Mouse (Mus musculus): ENCODE data around the gene Hist1h2bf. TPM values are rescaled to one million over a fixed set of nuclear protein-coding genes. Genes with fewer than 3 reads are reported as not detected.

The Hist1h2bf gene
- polyA plus RNA-seq, 1 experiment from 2014 or later, result 4.1 TPM

Small RNA genes lying within 50 kb of the gene (microRNA-seq; reads per million reads assigned to microRNA genes)
- gene Gm44297 (ENCODE audit: borderline number of aligned reads) (not detected), gene Gm44359 (ENCODE audit: borderline number of aligned reads) (not detected), gene Gm44394 (ENCODE audit: borderline number of aligned reads) (not detected)

Other genes starting within 250 kb of the Hist1h2bf start
- 40.2 and 44.9 TPM in 2 replicates for gene Zfp322a, start 205.0 kb downstream of the Hist1h2bf start, polyA plus RNA-seq (2014; fragmentation: Nextera tagmentation; extraction: Ambion mirVana)
- 10.3 and 11.6 TPM in 2 replicates for gene Abt1, start 150.3 kb downstream of the Hist1h2bf start, polyA plus RNA-seq (2014; fragmentation: Nextera tagmentation; extraction: Ambion mirVana)
- gene Btn1a1, start 108.3 kb downstream of the Hist1h2bf start, polyA plus RNA-seq (2014; fragmentation: Nextera tagmentation; extraction: Ambion mirVana), result 0.18 TPM in 1 of 2 replicates, not detected in the other
- gene Btn2a2, start 85.3 kb downstream of the Hist1h2bf start, polyA plus RNA-seq (2014; fragmentation: Nextera tagmentation; extraction: Ambion mirVana), result 0.40 and 0.51 TPM in 2 replicates
- 5.1 and 5.6 TPM in 2 replicates for gene Hist1h4h, start 43.1 kb downstream of the Hist1h2bf start, polyA plus RNA-seq (2014; fragmentation: Nextera tagmentation; extraction: Ambion mirVana)
- gene Hist1h2af, start 40.3 kb downstream of the Hist1h2bf start, polyA plus RNA-seq (2014; fragmentation: Nextera tagmentation; extraction: Ambion mirVana), result 5.2 and 7.0 TPM in 2 replicates
- 3.7 and 4.1 TPM in 2 replicates for gene Hist1h3g, start 38.8 kb downstream of the Hist1h2bf start, polyA plus RNA-seq (2014; fragmentation: Nextera tagmentation; extraction: Ambion mirVana)
- 0.76 and 0.77 TPM in 2 replicates for gene Hist1h2bh, start 30.8 kb downstream of the Hist1h2bf start, polyA plus RNA-seq (2014; fragmentation: Nextera tagmentation; extraction: Ambion mirVana)
- gene Hist1h3f, start 30.1 kb downstream of the Hist1h2bf start, polyA plus RNA-seq (2014; fragmentation: Nextera tagmentation; extraction: Ambion mirVana), result 0.71 and 1.0 TPM in 2 replicates
- gene Hist1h4f, start 22.5 kb downstream of the Hist1h2bf start, polyA plus RNA-seq (2014; fragmentation: Nextera tagmentation; extraction: Ambion mirVana), result 0.84 and 0.88 TPM in 2 replicates
- gene Hist1h1d, start 20.9 kb downstream of the Hist1h2bf start, polyA plus RNA-seq (2014; fragmentation: Nextera tagmentation; extraction: Ambion mirVana), result 0.60 TPM in 2 replicates
- 4.4 and 6.1 TPM in 2 replicates for gene Hist1h3e, start 11.8 kb downstream of the Hist1h2bf start, polyA plus RNA-seq (2014; fragmentation: Nextera tagmentation; extraction: Ambion mirVana)
- 93.4 and 108 TPM in 2 replicates for gene Hist1h2ae, start 3.0 kb downstream of the Hist1h2bf start, polyA plus RNA-seq (2014; fragmentation: Nextera tagmentation; extraction: Ambion mirVana)
- 5.1 and 5.3 TPM in 2 replicates for gene Hist1h2bg, start 2.8 kb downstream of the Hist1h2bf start, polyA plus RNA-seq (2014; fragmentation: Nextera tagmentation; extraction: Ambion mirVana)
- 1.6 and 2.8 TPM in 2 replicates for gene Hist1h2ad, start 185 bp upstream of the Hist1h2bf start, polyA plus RNA-seq (2014; fragmentation: Nextera tagmentation; extraction: Ambion mirVana)
- 5.2 and 7.2 TPM in 2 replicates for gene Hist1h3d, start 1.6 kb upstream of the Hist1h2bf start, polyA plus RNA-seq (2014; fragmentation: Nextera tagmentation; extraction: Ambion mirVana)
- gene Hist1h4d, start 7.4 kb upstream of the Hist1h2bf start, polyA plus RNA-seq (2014; fragmentation: Nextera tagmentation; extraction: Ambion mirVana), result 74.5 and 84.0 TPM in 2 replicates
- gene Hist1h2be, start 46.9 kb upstream of the Hist1h2bf start, polyA plus RNA-seq (2014; fragmentation: Nextera tagmentation; extraction: Ambion mirVana), result 1.5 and 2.2 TPM in 2 replicates
- gene Hist1h1e, start 48.4 kb upstream of the Hist1h2bf start, polyA plus RNA-seq (2014; fragmentation: Nextera tagmentation; extraction: Ambion mirVana), result 12.8 and 15.7 TPM in 2 replicates
- gene Hist1h2ac, start 109.8 kb upstream of the Hist1h2bf start, polyA plus RNA-seq (2014; fragmentation: Nextera tagmentation; extraction: Ambion mirVana), result 1.2 and 1.3 TPM in 2 replicates
- gene Hist1h2bc, start 110.0 kb upstream of the Hist1h2bf start, polyA plus RNA-seq (2014; fragmentation: Nextera tagmentation; extraction: Ambion mirVana), result 52.7 and 78.2 TPM in 2 replicates
- 0.19 and 0.31 TPM in 2 replicates for gene Hist1h1t, start 121.6 kb upstream of the Hist1h2bf start, polyA plus RNA-seq (2014; fragmentation: Nextera tagmentation; extraction: Ambion mirVana)
- gene Hist1h4c, start 124.3 kb upstream of the Hist1h2bf start, polyA plus RNA-seq (2014; fragmentation: Nextera tagmentation; extraction: Ambion mirVana), result 5.7 and 5.8 TPM in 2 replicates
- 9.6 and 10.3 TPM in 2 replicates for gene Hfe, start 136.7 kb upstream of the Hist1h2bf start, polyA plus RNA-seq (2014; fragmentation: Nextera tagmentation; extraction: Ambion mirVana)
- 36.1 and 37.8 TPM in 2 replicates for gene Hist1h1c, start 164.6 kb upstream of the Hist1h2bf start, polyA plus RNA-seq (2014; fragmentation: Nextera tagmentation; extraction: Ambion mirVana)
- gene Hist1h3c, start 171.4 kb upstream of the Hist1h2bf start, polyA plus RNA-seq (2014; fragmentation: Nextera tagmentation; extraction: Ambion mirVana), result 5.1 and 7.5 TPM in 2 replicates
- gene Hist1h2bb, start 172.5 kb upstream of the Hist1h2bf start, polyA plus RNA-seq (2014; fragmentation: Nextera tagmentation; extraction: Ambion mirVana), result 1.2 and 2.1 TPM in 2 replicates
- 30.2 and 32.6 TPM in 2 replicates for gene Hist1h2ab, start 176.9 kb upstream of the Hist1h2bf start, polyA plus RNA-seq (2014; fragmentation: Nextera tagmentation; extraction: Ambion mirVana)
- gene Hist1h3b, start 178.1 kb upstream of the Hist1h2bf start, polyA plus RNA-seq (2014; fragmentation: Nextera tagmentation; extraction: Ambion mirVana), result 6.6 and 11.5 TPM in 2 replicates
- 3.5 and 4.7 TPM in 2 replicates for gene Hist1h4b, start 182.8 kb upstream of the Hist1h2bf start, polyA plus RNA-seq (2014; fragmentation: Nextera tagmentation; extraction: Ambion mirVana)
- 0.68 and 0.74 TPM in 2 replicates for gene Hist1h4a, start 187.0 kb upstream of the Hist1h2bf start, polyA plus RNA-seq (2014; fragmentation: Nextera tagmentation; extraction: Ambion mirVana)
- gene Hist1h3a, start 188.2 kb upstream of the Hist1h2bf start, polyA plus RNA-seq (2014; fragmentation: Nextera tagmentation; extraction: Ambion mirVana), result 3.7 and 4.9 TPM in 2 replicates
- 3.2 and 3.5 TPM in 2 replicates for gene Hist1h1a, start 189.5 kb upstream of the Hist1h2bf start, polyA plus RNA-seq (2014; fragmentation: Nextera tagmentation; extraction: Ambion mirVana)
- gene Trim38, start 195.7 kb upstream of the Hist1h2bf start, polyA plus RNA-seq (2014; fragmentation: Nextera tagmentation; extraction: Ambion mirVana), result 0.31 TPM in 1 of 2 replicates, not detected in the other
- gene Slc17a2, start 232.8 kb upstream of the Hist1h2bf start, polyA plus RNA-seq (2014; fragmentation: Nextera tagmentation; extraction: Ambion mirVana), result not detected in 2 replicates